24 mouse cellular contexts compared by ENCODE assay signal in the genomic region with DNA sequence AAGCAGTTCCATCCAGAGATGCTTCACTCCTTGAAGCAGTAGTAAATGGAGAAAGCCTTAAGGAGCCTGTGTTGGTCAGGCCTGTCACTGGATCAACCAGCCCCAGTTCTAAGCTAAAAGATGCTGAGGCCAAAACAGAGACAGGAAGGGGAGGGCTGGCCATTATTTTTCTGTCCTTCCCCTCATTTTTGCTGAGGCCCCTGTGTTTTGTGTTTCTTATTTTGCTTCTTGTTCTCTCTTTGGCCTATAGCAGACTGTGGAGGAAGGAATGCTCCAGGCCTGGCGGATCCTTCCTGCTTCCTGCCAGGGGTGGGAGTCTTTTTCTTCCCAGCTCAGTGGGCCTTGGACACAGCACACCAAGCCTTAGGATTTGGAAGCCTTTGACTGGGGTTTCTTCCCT. TPM values are rescaled to one million over a fixed set of nuclear protein-coding genes. Genes with fewer than 3 reads are reported as not detected.
A peak's percentile ranks its signal among the peaks of the same experiment; 100 is the strongest.
DNase-seq lines count a peak whose midpoint lies in the region; ATAC-seq and TF ChIP-seq lines count a peak whose summit lies in the region.
"Had no signal": no experiment of that assay in that cellular context is flagged by ENCODE, and none has a peak within 500 bp of the region (broad histone marks: within the 10 kb centered on the region; RNA-seq: fewer than 3 reads in every experiment).

No protein-coding gene starts in this region.

- no peaks in the 10 kb centered on the region for H3K27me3 ChIP-seq in heart, adult 2 months (ENCODE audit: control insufficient read depth, insufficient read depth, low read length)
- H3K27me3 ChIP-seq in liver, embryonic 16.5 days (ENCODE audit: control insufficient read depth, insufficient read depth, low read depth, low read length), result no peaks in the 10 kb centered on the region
- H3K27me3 ChIP-seq in liver, embryonic 11.5 days (replicated peaks; ENCODE audit: control insufficient read depth, insufficient read depth, low read length), result 0 out of 2 replicates have a peak, but pooled peaks cover 3% of the 10 kb centered on the region
- no peaks in the 10 kb centered on the region for H3K27me3 ChIP-seq in small intestine, adult 2 months (ENCODE audit: control insufficient read depth, insufficient read depth, low read length)
- H3K27me3 ChIP-seq in hindbrain, embryonic 14.5 days (ENCODE audit: control insufficient read depth, insufficient read depth, low read length), result no peaks in the 10 kb centered on the region
- H3K27me3 ChIP-seq: forebrain, embryonic 12.5 days; heart, embryonic 13.5 days had no signal

- TF ChIP-seq CTCF in heart, adult 2 months (IDR thresholded peaks at IDR 0.05), result no peak
- no peak for TF ChIP-seq CTCF in small intestine, adult 2 months (IDR thresholded peaks at IDR 0.05; ENCODE audit: extremely low read depth, insufficient read length, insufficient replicate concordance, low read depth, low read length)

- H3K9me3 ChIP-seq in liver, embryonic 16.5 days (replicated peaks; ENCODE audit: control insufficient read depth, low read length), result no peaks in the 10 kb centered on the region
- no peaks in the 10 kb centered on the region for H3K9me3 ChIP-seq in liver, embryonic 11.5 days (ENCODE audit: control insufficient read depth, low read length)
- H3K9me3 ChIP-seq in hindbrain, embryonic 14.5 days (ENCODE audit: control insufficient read depth, low read length), result no peaks in the 10 kb centered on the region
- H3K9me3 ChIP-seq: embryonic facial prominence, embryonic 13.5 days; forebrain, embryonic 12.5 days; heart, embryonic 13.5 days had no signal

- no peak overlapping the region for H3K9ac ChIP-seq in heart, adult 2 months (ENCODE audit: low read depth, low read length)
- no peak overlapping the region for H3K9ac ChIP-seq in liver, embryonic 16.5 days (ENCODE audit: low read depth, low read length)
- H3K9ac ChIP-seq in liver, embryonic 11.5 days (ENCODE audit: low read depth, low read length), result no peak overlapping the region
- no peak overlapping the region for H3K9ac ChIP-seq in hindbrain, embryonic 14.5 days
- H3K9ac ChIP-seq: embryonic facial prominence, embryonic 13.5 days; forebrain, embryonic 12.5 days; heart, embryonic 13.5 days had no signal

- WGBS in heart, adult 2 months, result 43% methylated on average over 1 of the region's 1 CpGs
- 44% methylated on average over 1 of the region's 1 CpGs for WGBS in liver, embryonic 16.5 days (ENCODE audit: insufficient replicate concordance)
- 70% methylated on average over 1 of the region's 1 CpGs for WGBS in liver, embryonic 11.5 days
- 81% methylated on average over 1 of the region's 1 CpGs for WGBS in small intestine, adult 2 months
- 88% methylated on average over 1 of the region's 1 CpGs for WGBS in hindbrain, embryonic 14.5 days

- no peak for DNase-seq in heart, adult 2 months
- DNase-seq in heart, postnatal 14 days, result no peak
- DNase-seq in liver, embryonic 11.5 days (ENCODE audit: low spot score), result no peak
- no peak for DNase-seq in hindbrain, embryonic 14.5 days (ENCODE audit: low spot score)
- DNase-seq: adrenal gland, postnatal 25 days; cerebellum, adult 11-12 months; cerebellum, adult 9-10 months; cerebellum, postnatal 25 days; gastrocnemius, postnatal 36 days had no signal

- intact Hi-C loops in heart, adult 2 months (cut with DNase I), result no loop called here
- intact Hi-C loops in heart, postnatal 14 days (cut with DNase I), result no loop called here

- peaks cover 1% of the 10 kb centered on the region; the same call in 1 of the 2 replicates for H3K4me1 ChIP-seq in heart, adult 2 months (ENCODE audit: control insufficient read depth, insufficient read depth, low read length)
- no peaks in the 10 kb centered on the region; the same call in 1 of the 2 replicates for H3K4me1 ChIP-seq in liver, embryonic 16.5 days (ENCODE audit: control insufficient read depth, low read depth, low read length)
- no peaks in the 10 kb centered on the region for H3K4me1 ChIP-seq in liver, embryonic 11.5 days (replicated peaks; ENCODE audit: control insufficient read depth, insufficient read depth, low read length)
- H3K4me1 ChIP-seq in brown adipose tissue, adult 24 weeks (ENCODE audit: control insufficient read depth, insufficient read depth, insufficient read length, low read length), result peaks cover 3% of the 10 kb centered on the region; the same call in 1 of the 2 replicates
- H3K4me1 ChIP-seq in small intestine, adult 2 months (ENCODE audit: control insufficient read depth, insufficient read depth, insufficient read length, low read length), result no peaks in the 10 kb centered on the region; the same call in 1 of the 2 replicates
- no peaks in the 10 kb centered on the region for H3K4me1 ChIP-seq in hindbrain, embryonic 14.5 days (replicated peaks; ENCODE audit: control insufficient read depth, insufficient read depth, low read length)
- H3K4me1 ChIP-seq: embryonic facial prominence, embryonic 13.5 days; forebrain, embryonic 12.5 days; heart, embryonic 13.5 days had no signal

- ATAC-seq in liver, embryonic 16.5 days (ENCODE audit: low read depth), result no peak
- no peak for ATAC-seq in liver, embryonic 11.5 days (replicated peaks; ENCODE audit: low FRiP score)
- ATAC-seq in hindbrain, embryonic 14.5 days (ENCODE audit: low FRiP score), result no peak
- ATAC-seq: forebrain, embryonic 16.5 days; hindbrain, embryonic 16.5 days; intestine, postnatal 0 days had no signal

- peak overlapping the region; percentile 39 for H3K27ac ChIP-seq in heart, adult 2 months
- H3K27ac ChIP-seq in liver, embryonic 16.5 days (ENCODE audit: low read length), result peak overlapping the region; percentile 43
- no peak overlapping the region for H3K27ac ChIP-seq in liver, embryonic 11.5 days (ENCODE audit: low read depth, low read length)
- peak overlapping the region; percentile 90 for H3K27ac ChIP-seq in brown adipose tissue, adult 24 weeks (replicated peaks; ENCODE audit: low read depth, low read length)
- H3K27ac ChIP-seq in small intestine, adult 2 months (ENCODE audit: insufficient read depth, low read depth, low read length), result peak overlapping the region; percentile 64
- no peak overlapping the region for H3K27ac ChIP-seq in hindbrain, embryonic 14.5 days
- H3K27ac ChIP-seq: embryonic facial prominence, embryonic 13.5 days; forebrain, embryonic 12.5 days; heart, embryonic 13.5 days had no signal

- H3K36me3 ChIP-seq in heart, adult 2 months (ENCODE audit: control insufficient read depth, insufficient read depth, low read length), result no peaks in the 10 kb centered on the region
- H3K36me3 ChIP-seq in liver, embryonic 16.5 days (ENCODE audit: control insufficient read depth, insufficient read depth), result no peaks in the 10 kb centered on the region
- H3K36me3 ChIP-seq in liver, embryonic 11.5 days (ENCODE audit: control insufficient read depth, insufficient read depth, low read length), result no peaks in the 10 kb centered on the region
- H3K36me3 ChIP-seq in small intestine, adult 2 months (ENCODE audit: control insufficient read depth, insufficient read depth, low read length), result no peaks in the 10 kb centered on the region
- H3K36me3 ChIP-seq in hindbrain, embryonic 14.5 days (replicated peaks; ENCODE audit: control insufficient read depth, insufficient read depth), result no peaks in the 10 kb centered on the region
- H3K36me3 ChIP-seq: embryonic facial prominence, embryonic 13.5 days; forebrain, embryonic 12.5 days; heart, embryonic 13.5 days had no signal

- no peak overlapping the region for H3K4me3 ChIP-seq in heart, adult 2 months
- H3K4me3 ChIP-seq in liver, embryonic 16.5 days (ENCODE audit: low read depth, low read length), result no peak overlapping the region
- no peak overlapping the region for H3K4me3 ChIP-seq in liver, embryonic 11.5 days (ENCODE audit: low read depth, low read length)
- H3K4me3 ChIP-seq in brown adipose tissue, adult 24 weeks (ENCODE audit: insufficient read depth, low read depth, low read length), result no peak overlapping the region
- H3K4me3 ChIP-seq in small intestine, adult 2 months (ENCODE audit: low read depth, low read length), result no peak overlapping the region
- no peak overlapping the region for H3K4me3 ChIP-seq in hindbrain, embryonic 14.5 days (replicated peaks; ENCODE audit: low read length)
- H3K4me3 ChIP-seq: embryonic facial prominence, embryonic 13.5 days; forebrain, embryonic 12.5 days; heart, embryonic 13.5 days had no signal

- no peak overlapping the region for H3K4me2 ChIP-seq in liver, embryonic 16.5 days (ENCODE audit: low read depth, low read length)
- no peak overlapping the region for H3K4me2 ChIP-seq in liver, embryonic 11.5 days
- no peak overlapping the region for H3K4me2 ChIP-seq in hindbrain, embryonic 14.5 days (replicated peaks)
- H3K4me2 ChIP-seq: embryonic facial prominence, embryonic 13.5 days; forebrain, embryonic 12.5 days; heart, embryonic 13.5 days had no signal

- TF ChIP-seq EP300 in heart, adult 2 months (IDR thresholded peaks at IDR 0.05; ENCODE audit: insufficient read depth, low read depth, low read length), result no peak

- peak; percentile 34; the same call in 1 of the 2 replicates for TF ChIP-seq POLR2A in heart, adult 2 months (IDR thresholded peaks at IDR 0.05; ENCODE audit: insufficient read depth, low read depth, low read length)
- TF ChIP-seq POLR2A in small intestine, adult 2 months (IDR thresholded peaks at IDR 0.05; ENCODE audit: low read depth, low read length), result no peak

- H3K79me2 ChIP-seq in heart, adult 2 months (replicated peaks; ENCODE audit: control insufficient read depth, insufficient read depth, low read length), result no peaks in the 10 kb centered on the region

RNA-seq across cellular contexts. Expression of a gene that starts 23.5 kb away (rescaled TPM):
- 1 to 10 TPM; 1.7 to 1.8 TPM for total RNA-seq in heart, adult 2 months (2021)
- polyA plus RNA-seq in heart, adult 2 months (2012; rRNA removed), result 3.6 and 3.7 TPM in 2 replicates
- 1 to 10 TPM; 1.6 TPM for total RNA-seq in heart, postnatal 14 days (2021)
- 1.9 and 2.7 TPM in 2 replicates for polyA plus RNA-seq in liver, embryonic 16.5 days (2015; fragmentation: Nextera tagmentation; extraction: Ambion mirVana)
- polyA plus RNA-seq in liver, embryonic 11.5 days (2014; fragmentation: Nextera tagmentation; extraction: Ambion mirVana), result 5.4 and 6.6 TPM in 2 replicates
- 1.8 TPM in 2 replicates for polyA plus RNA-seq in brown adipose tissue, adult 24 weeks (2012; ENCODE audit: insufficient read depth, insufficient read length, missing spikeins)
- polyA plus RNA-seq in small intestine, adult 2 months (2012; rRNA removed), result 2.9 and 3.3 TPM in 2 replicates
- 0.68 and 0.85 TPM in 2 replicates for polyA plus RNA-seq in hindbrain, embryonic 14.5 days (2014; fragmentation: Nextera tagmentation; extraction: Ambion mirVana)

RNA-seq across cellular contexts. Expression of a gene that starts 41.5 kb away (rescaled TPM):
- total RNA-seq in heart, adult 2 months (2021), result not detected
- 0.82 TPM in 1 of 2 replicates, not detected in the other for polyA plus RNA-seq in heart, adult 2 months (2012; rRNA removed)
- under 1 TPM in 1 of 2 experiments, not detected in 1; 0.12 TPM for total RNA-seq in heart, postnatal 14 days (2021)
- 0.06 and 0.37 TPM in 2 replicates for polyA plus RNA-seq in liver, embryonic 16.5 days (2015; fragmentation: Nextera tagmentation; extraction: Ambion mirVana)
- polyA plus RNA-seq in liver, embryonic 11.5 days (2014; fragmentation: Nextera tagmentation; extraction: Ambion mirVana), result 0.17 TPM in 1 of 2 replicates, not detected in the other
- polyA plus RNA-seq in brown adipose tissue, adult 24 weeks (2012; ENCODE audit: insufficient read depth, insufficient read length, missing spikeins), result not detected in 2 replicates
- polyA plus RNA-seq in small intestine, adult 2 months (2012; rRNA removed), result 65.3 and 108 TPM in 2 replicates
- not detected in 2 replicates for polyA plus RNA-seq in hindbrain, embryonic 14.5 days (2014; fragmentation: Nextera tagmentation; extraction: Ambion mirVana)
- total RNA-seq: adrenal gland, adult 2 months; adrenal gland, postnatal 25 days; gastrocnemius, adult 18-20 months; gastrocnemius, postnatal 36 days had no signal
- polyA plus RNA-seq: adrenal gland, adult 2 months; brain, embryonic 14.5 days; forebrain, embryonic 16.5 days; heart, postnatal 0 days; hindbrain, embryonic 11.5 days; hindbrain, embryonic 16.5 days; inflammation-experienced regulatory T-cells, adult 6 months had no signal

Comparison
In these comparisons a context has a peak if more than half of its experiments do, and no peak if none do; other contexts are left out.
1. H3K27ac ChIP-seq: peak in heart, adult 2 months (single experiment), liver, embryonic 16.5 days (single experiment), brown adipose tissue, adult 24 weeks (single experiment) and small intestine, adult 2 months (single experiment); none in liver, embryonic 11.5 days (single experiment) and hindbrain, embryonic 14.5 days (single experiment).
2. RNA of a gene that starts 41.5 kb away (polyA plus RNA-seq): 65.3 to 108 TPM in small intestine, adult 2 months; 0.82 TPM in heart, adult 2 months, 0.06 to 0.37 TPM in liver, embryonic 16.5 days, not detected in brown adipose tissue, adult 24 weeks, 0.17 TPM in liver, embryonic 11.5 days and not detected in hindbrain, embryonic 14.5 days; every median in the first group is over 10 times any median in the second.